14 mouse cellular contexts compared by ENCODE assay signal in the genomic region with DNA sequence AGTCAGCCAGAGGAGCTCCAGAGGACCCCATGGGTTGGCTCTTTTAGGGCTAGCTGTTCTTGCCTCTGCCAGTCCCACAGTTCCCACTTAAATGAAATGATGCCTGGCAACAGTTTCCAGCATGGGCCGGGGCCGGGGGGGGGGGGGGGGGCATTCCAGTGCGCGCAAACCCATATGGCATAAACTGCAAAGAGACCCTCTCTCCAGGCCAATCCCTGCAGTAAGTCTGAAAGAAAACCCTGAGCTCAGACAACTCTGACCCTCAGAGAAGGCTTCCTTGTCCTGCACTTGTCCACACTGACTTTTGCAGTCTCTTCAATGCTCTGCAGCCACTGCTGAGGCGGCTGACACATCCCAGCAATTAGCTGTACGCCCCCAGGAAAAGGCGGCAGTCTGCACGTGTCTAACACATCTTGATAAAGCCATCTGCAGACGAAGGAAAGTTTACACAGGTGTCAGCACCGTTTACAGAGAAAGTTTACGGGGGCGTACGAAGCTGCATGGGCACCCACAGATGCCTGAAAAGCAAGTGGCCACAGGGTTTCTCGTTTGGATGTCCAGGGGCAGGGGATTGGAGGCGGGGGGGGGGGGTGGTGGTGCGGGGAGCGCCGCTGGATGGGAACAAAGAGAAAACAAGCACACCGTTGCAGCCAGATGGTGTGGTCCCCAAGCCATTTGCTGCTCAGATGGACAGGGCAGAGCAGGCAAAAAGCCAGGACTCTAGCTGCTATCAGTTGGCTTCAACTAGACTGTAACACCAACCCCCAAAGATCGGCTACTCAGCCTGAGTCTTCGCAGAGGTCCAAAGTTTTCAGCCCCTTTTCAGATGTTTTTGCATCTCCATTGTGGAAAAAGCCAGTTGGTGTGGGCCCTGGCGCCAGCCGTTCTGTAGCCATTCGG.
DNase-seq lines count a peak whose midpoint lies in the region; ATAC-seq lines count a peak whose summit lies in the region.
"Had no signal": no experiment of that assay in that cellular context is flagged by ENCODE, and none has a peak within 500 bp of the region (broad histone marks: within the 10 kb centered on the region; RNA-seq: fewer than 3 reads in every experiment).

No protein-coding gene starts in this region.

- H3K4me1 ChIP-seq in heart, embryonic 16.5 days (ENCODE audit: control insufficient read depth, insufficient read depth, low read length), result peaks cover 8% of the 10 kb centered on the region
- H3K4me1 ChIP-seq in embryonic facial prominence, embryonic 10.5 days, result peaks cover 50% of the 10 kb centered on the region
- H3K4me1 ChIP-seq: neural tube, embryonic 12.5 days had no signal

- 35% methylated on average over 24 of the region's 24 CpGs for WGBS in heart, embryonic 16.5 days
- WGBS in embryonic facial prominence, embryonic 10.5 days, result 57% methylated on average over 24 of the region's 24 CpGs

- no peak for DNase-seq in heart, postnatal 25 days (ENCODE audit: low spot score)
- DNase-seq in right cerebral cortex, adult 2 months (ENCODE audit: low spot score in 2 of 2), result peak; percentile 15 to 31
- no peak for DNase-seq in right cerebral cortex, postnatal 25 days
- peak; percentile 39 for DNase-seq in embryonic facial prominence, embryonic 10.5 days (ENCODE audit: low spot score)
- DNase-seq in adrenal gland, adult (ENCODE audit: inconsistent age in 2 of 2, low spot score in 1 of 2), result no peak
- no peak for DNase-seq in kidney, adult 11 months
- DNase-seq: adrenal gland, postnatal 14 days; gastrocnemius, postnatal 25 days; kidney, adult 9 months; lung, postnatal 4 days; thymus, postnatal 4 days had no signal

- ATAC-seq in heart, embryonic 16.5 days (replicated peaks; ENCODE audit: extremely low read depth, insufficient read depth, low FRiP score), result no peak

- no peaks in the 10 kb centered on the region for H3K27me3 ChIP-seq in heart, embryonic 16.5 days (ENCODE audit: control insufficient read depth, insufficient read depth, low read length)
- H3K27me3 ChIP-seq in embryonic facial prominence, embryonic 10.5 days (replicated peaks; ENCODE audit: low read depth, poor library complexity, severe bottlenecking), result no peaks in the 10 kb centered on the region
- H3K27me3 ChIP-seq: neural tube, embryonic 12.5 days had no signal

- no peak overlapping the region for H3K27ac ChIP-seq in heart, embryonic 16.5 days (ENCODE audit: low read length)
- peak overlapping the region; percentile 67 for H3K27ac ChIP-seq in embryonic facial prominence, embryonic 10.5 days (replicated peaks)
- H3K27ac ChIP-seq: neural tube, embryonic 12.5 days had no signal

- no peaks in the 10 kb centered on the region for H3K36me3 ChIP-seq in heart, embryonic 16.5 days (ENCODE audit: control insufficient read depth, insufficient read depth)
- H3K36me3 ChIP-seq in embryonic facial prominence, embryonic 10.5 days (replicated peaks), result no peaks in the 10 kb centered on the region
- H3K36me3 ChIP-seq: G1E; neural tube, embryonic 12.5 days had no signal

- H3K4me3 ChIP-seq in heart, embryonic 16.5 days (ENCODE audit: low read length), result no peak overlapping the region
- no peak overlapping the region for H3K4me3 ChIP-seq in embryonic facial prominence, embryonic 10.5 days
- H3K4me3 ChIP-seq: neural tube, embryonic 12.5 days had no signal

- intact Hi-C loops in heart, postnatal 25 days (cut with DNase I), result no loop called here

- peak overlapping the region; percentile 23; the same call in 1 of the 2 replicates for H3K4me2 ChIP-seq in heart, embryonic 16.5 days (ENCODE audit: low read depth, low read length)
- H3K4me2 ChIP-seq: neural tube, embryonic 12.5 days had no signal

- H3K9ac ChIP-seq in heart, embryonic 16.5 days (ENCODE audit: low read length), result 0 out of 2 replicates have a peak overlapping the region, but pooled peaks have one; percentile 36
- H3K9ac ChIP-seq: neural tube, embryonic 12.5 days had no signal

- H3K9me3 ChIP-seq in heart, embryonic 16.5 days (replicated peaks; ENCODE audit: control insufficient read depth, low read length), result no peaks in the 10 kb centered on the region
- H3K9me3 ChIP-seq in embryonic facial prominence, embryonic 10.5 days, result no peaks in the 10 kb centered on the region
- H3K9me3 ChIP-seq: G1E; neural tube, embryonic 12.5 days had no signal

Comparison
In these comparisons a context has a peak if more than half of its experiments do, and no peak if none do; other contexts are left out.
1. DNase-seq: peak in right cerebral cortex, adult 2 months (2 of 2) and embryonic facial prominence, embryonic 10.5 days (single experiment); none in heart, postnatal 25 days (single experiment), right cerebral cortex, postnatal 25 days (single experiment), adrenal gland, adult (0 of 2) and kidney, adult 11 months (single experiment).